Mouse (Mus musculus): ENCODE results near the gene Wfdc2.
A peak's percentile ranks its signal among the peaks of the same experiment; 100 is the strongest.

Gene Wfdc2

DNA sequence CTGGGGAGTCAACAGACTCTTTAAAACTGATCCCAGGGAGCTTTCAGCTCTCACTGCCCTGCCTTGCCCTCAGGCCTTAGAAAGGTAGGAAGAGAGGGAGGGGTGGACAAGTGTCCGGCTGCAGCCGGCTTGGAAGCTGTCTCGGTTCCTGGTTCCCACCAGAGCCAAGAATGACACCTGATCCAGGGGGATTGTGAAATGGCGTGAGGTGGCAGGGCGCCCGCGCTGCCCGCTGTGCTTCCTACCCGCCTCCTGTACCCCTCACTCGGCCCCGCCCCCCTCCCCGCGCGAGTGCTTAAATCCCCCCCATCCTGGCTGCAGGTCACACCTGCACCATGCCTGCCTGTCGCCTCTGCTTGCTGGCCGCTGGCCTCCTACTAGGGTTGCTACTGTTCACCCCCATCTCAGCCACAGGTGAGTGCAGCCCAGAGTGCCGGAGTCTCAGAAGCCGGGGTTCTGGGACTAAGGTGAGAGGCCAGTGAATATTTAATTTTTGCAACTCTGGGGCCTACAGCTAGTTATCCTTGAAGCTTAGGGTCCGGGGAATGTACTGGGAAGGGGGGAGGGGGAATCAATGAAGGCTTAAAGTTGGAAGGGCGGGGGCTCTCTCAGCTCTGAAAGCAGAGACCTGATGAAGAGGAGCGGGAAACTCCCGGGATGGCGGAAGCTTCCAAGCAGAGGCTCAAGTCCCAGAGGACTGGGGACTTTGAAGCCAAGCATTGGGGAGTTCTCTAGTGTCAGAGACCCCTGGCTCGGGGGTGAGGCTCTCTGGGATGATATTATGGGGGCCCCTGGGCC is at the start of gene Wfdc2:
TSS of gene Wfdc2 (plus strand) at position 23 of the 798 bp plus-strand sequence.
- no peak for DNase-seq (ENCODE audit: extremely low read depth, insufficient read length, low spot score)

DNA sequence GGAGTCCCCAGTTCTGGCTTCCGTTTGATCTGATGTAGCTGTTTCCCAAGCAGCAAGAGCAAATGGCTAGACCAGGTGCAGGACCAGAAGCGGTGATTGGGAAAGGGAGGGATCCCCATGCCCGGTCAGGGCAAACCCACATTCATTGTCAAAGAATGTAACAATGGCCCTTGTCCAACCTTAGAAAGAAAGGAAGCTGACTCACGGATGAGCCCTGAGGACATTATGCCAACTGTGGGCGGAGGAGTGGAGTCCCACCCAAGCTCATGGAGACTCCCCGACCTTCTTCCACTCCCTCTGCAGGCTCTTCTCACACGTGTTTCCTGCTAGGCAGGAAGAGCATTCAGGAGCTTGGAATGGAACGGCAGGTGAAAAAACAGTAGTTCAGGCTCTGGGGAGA is 48.8 kb upstream of the Wfdc2 start:
- peak; percentile 76 for DNase-seq (ENCODE audit: extremely low read depth, insufficient read length, low spot score)

DNA sequence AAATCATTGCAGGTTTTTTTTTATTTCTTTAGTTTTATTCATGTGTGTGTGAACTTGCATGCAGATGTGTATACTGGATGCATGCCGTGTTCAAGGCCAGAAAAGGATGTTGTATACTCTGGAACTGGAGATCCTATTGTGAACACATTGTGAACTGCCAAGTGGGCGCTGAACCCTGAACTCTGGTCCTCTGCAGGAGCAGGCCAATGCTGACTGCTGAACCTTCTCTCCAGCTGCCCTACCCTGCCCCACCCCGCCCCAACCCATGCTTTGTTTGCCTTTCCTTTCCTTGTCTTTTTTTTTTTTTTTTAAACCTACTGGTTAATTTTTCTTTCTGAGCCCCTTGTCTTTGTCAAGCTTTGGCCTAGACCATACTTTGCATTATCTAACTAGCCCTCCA is 47.3 kb upstream of the Wfdc2 start:
- DNase-seq (ENCODE audit: extremely low read depth, insufficient read length, low spot score) = no peak

- no peak for DNase-seq (ENCODE audit: extremely low read depth, insufficient read length, low spot score)
Measured at GRCm38 (mm10) chr2:164515897-164516296, 46.3 kb upstream of the Wfdc2 start.

- no peak for DNase-seq (ENCODE audit: extremely low read depth, insufficient read length, low spot score)
Measured at GRCm38 (mm10) chr2:164516592-164516991, 45.6 kb upstream of the Wfdc2 start.

GRCm38 (mm10) chr2:164517485-164518221 is 44.6 kb upstream of the Wfdc2 start:
- DNase-seq (ENCODE audit: extremely low read depth, insufficient read length, low spot score) = peak; percentile 61

DNA sequence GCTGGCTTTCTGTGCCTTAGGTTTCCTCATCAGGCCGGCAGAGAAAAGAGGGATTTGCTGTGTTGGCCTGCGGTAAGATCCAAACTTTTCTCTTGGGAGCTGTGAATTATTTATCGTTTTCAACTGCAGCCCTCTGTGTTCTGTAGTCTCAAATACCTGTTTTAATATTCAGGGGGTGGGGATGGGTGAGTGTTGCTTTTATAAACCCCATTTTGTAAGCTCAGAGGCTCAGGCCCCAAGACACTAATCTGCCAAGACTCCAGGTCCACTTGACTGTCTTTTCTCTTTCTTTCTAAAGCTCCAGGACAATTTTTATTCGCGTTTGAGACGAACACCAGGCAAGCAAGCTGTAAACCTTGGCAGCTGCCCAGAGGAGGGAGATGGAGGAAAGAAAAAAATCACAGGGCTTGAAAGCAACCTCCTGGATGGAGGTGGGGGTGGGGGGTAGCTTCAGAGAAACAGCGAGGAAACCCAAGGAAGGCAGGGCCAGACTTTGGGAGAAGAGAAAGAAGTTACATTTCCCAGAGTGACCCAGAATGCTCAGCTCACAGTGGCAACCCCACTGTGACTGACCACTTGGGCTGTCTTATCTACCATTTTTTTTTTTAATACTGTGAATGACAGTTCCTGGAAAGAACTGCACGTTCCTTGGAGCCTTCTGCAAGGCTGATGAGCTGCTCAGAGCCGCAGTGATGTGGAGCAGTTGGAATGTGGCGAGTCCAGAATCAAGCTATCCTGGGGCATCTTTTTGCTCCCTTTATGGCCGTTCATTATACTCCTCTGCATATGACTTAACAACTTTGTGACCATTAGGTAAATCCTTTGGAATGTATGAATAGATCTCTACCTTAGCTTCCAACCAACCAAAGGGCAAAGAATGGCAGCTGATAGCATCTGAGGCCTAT is 43.7 kb upstream of the Wfdc2 start:
- DNase-seq (ENCODE audit: extremely low read depth, insufficient read length, low spot score) = no peak

GRCm38 (mm10) chr2:164519171-164519526 is 43.1 kb upstream of the Wfdc2 start:
- no peak for DNase-seq (ENCODE audit: extremely low read depth, insufficient read length, low spot score)

DNA sequence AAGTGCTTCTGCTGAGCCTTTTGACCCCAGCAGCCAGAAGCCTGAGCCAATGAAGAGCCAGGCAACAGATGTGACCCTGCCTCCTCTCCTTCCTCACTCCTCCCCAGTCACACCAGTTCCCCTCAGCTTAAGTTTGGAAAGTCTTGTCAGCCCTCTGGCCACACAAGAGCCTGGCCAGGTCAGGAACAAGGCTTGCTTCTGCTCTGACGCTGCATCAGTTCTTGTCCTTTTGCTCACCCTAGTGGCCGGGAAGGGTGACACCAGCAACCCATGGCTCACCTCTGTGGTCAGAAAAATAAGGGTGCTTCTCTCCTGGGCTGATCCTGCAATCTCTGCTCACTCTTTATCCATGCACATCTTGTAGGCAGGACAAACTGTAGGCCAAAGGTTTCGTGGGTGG is 41.4 kb upstream of the Wfdc2 start:
- DNase-seq (ENCODE audit: extremely low read depth, insufficient read length, low spot score) = peak; percentile 67

- peak; percentile 87 for DNase-seq (ENCODE audit: extremely low read depth, insufficient read length, low spot score)
Measured at GRCm38 (mm10) chr2:164521841-164522240, 40.4 kb upstream of the Wfdc2 start.

DNA sequence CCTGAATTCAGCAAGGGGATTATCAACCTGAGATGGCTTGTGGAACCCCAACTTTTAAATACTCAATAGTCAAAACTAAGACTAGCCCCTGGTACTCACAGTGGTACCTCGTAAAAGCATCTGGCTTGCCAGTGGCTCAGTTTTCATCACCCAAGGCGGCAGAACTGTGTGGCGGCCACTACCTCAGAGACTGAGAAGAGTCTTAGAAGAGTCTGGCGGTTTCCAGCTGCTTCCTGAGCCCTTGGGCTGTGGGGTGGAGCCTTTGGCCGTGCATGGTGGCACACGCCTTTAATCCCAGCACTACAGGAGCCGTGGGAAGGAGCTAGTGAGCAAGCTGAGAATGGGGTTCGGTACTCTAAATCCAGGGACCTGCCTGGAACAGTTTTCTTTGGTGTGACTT is 39.9 kb upstream of the Wfdc2 start:
- DNase-seq (ENCODE audit: extremely low read depth, insufficient read length, low spot score) = peak; percentile 63

- no peak for DNase-seq (ENCODE audit: extremely low read depth, insufficient read length, low spot score)
Measured at GRCm38 (mm10) chr2:164523301-164523773, 38.9 kb upstream of the Wfdc2 start.

- no peak for DNase-seq (ENCODE audit: extremely low read depth, insufficient read length, low spot score)
Measured at GRCm38 (mm10) chr2:164528557-164528956, 33.7 kb upstream of the Wfdc2 start.

- DNase-seq (ENCODE audit: extremely low read depth, insufficient read length, low spot score) = no peak
Measured at GRCm38 (mm10) chr2:164531169-164531568, 31.0 kb upstream of the Wfdc2 start.

DNA sequence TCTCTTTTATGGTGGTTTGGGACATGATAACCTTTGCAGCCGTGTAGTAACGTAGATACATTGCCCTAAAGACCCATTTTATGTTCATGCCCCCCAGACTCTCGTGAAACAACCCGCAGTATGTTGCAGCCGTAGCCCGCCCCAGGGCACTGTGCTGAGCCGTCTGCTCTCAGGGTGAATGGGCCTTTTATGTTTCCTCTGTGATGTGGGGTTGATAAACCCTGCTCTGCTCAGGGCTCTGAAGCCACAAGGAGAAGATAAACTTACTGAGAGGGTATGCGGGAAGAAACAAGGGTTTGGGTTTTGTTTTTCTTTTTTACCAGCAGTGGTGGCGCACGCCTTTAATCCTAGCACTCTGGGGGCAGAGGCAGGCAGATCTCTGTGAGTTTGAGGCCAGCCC is 27.9 kb upstream of the Wfdc2 start:
- DNase-seq (ENCODE audit: extremely low read depth, insufficient read length, low spot score) = no peak

DNA sequence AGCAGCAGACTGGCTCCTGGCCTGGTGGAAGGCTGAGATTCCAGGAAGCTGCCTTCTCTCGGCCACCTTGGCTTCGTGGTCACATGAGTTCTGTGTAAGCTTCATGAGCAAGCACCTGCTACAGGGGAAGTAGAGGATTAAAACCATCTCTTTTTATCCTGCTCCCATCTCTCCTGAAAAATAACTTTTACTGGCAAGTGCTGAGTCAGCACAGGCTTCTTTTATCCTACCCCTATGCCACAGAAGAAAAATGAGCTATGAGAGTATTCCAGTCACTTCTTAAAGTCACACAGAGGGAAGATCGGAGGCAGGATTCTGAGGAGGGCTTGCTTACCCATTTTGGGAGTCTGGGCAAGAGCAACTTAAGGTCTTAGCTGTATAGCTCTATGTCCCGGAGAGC is 25.2 kb upstream of the Wfdc2 start:
- no peak for DNase-seq (ENCODE audit: extremely low read depth, insufficient read length, low spot score)

- DNase-seq (ENCODE audit: extremely low read depth, insufficient read length, low spot score) = no peak
Measured at GRCm38 (mm10) chr2:164540652-164541427, 21.4 kb upstream of the Wfdc2 start.

GRCm38 (mm10) chr2:164542132-164542531 is 20.1 kb upstream of the Wfdc2 start:
- no peak for DNase-seq (ENCODE audit: extremely low read depth, insufficient read length, low spot score)

GRCm38 (mm10) chr2:164542598-164542997 is 19.6 kb upstream of the Wfdc2 start:
- DNase-seq (ENCODE audit: extremely low read depth, insufficient read length, low spot score) = no peak

- no peak for DNase-seq (ENCODE audit: extremely low read depth, insufficient read length, low spot score)
Measured at GRCm38 (mm10) chr2:164543745-164544144, 18.5 kb upstream of the Wfdc2 start.
